Mouse (Mus musculus) forebrain, postnatal 0 days (tissue): ENCODE data around the gene Pklr. TPM values are rescaled to one million over a fixed set of nuclear protein-coding genes. Genes with fewer than 3 reads are reported as not detected.
"Not testable (repeated sequence)": the region's sequence is repeated elsewhere in the genome, so short reads cannot be mapped to it uniquely, and the experiment has no call there.

Experiments used
- ATAC-seq: fragments of 200-750 bp; cut with Nextera tagmentation; 2 replicates; pipeline ENCODE4 v1.8.0; 2017; ENCODE audit warnings: mild to moderate bottlenecking, moderate library complexity
- DNase-seq: peaks from one replicate; pipeline ENCODE4 v3.0.0-alpha.2; 2015
- H3K27ac ChIP-seq: fragments of 300-500 bp; sonication (generic); 2 replicates; pipeline ENCODE4 v1.5.1; 2014; ENCODE audit warnings: low read depth, mild to moderate bottlenecking, antibody characterized with exemption, low read length, moderate library complexity, mixed read lengths
- H3K27me3 ChIP-seq: fragments of 300-500 bp; sonication (generic); 2 replicates; pipeline ENCODE4 v1.6.1; 2014; ENCODE audit warnings: mild to moderate bottlenecking, low read length, mixed read lengths; ENCODE audit not compliant: insufficient read depth
- H3K36me3 ChIP-seq: fragments of 300-500 bp; sonication (generic); 2 replicates; pipeline ENCODE4 v1.6.1; 2014; ENCODE audit warnings: mild to moderate bottlenecking, moderate library complexity; ENCODE audit not compliant: insufficient read depth
- H3K4me1 ChIP-seq: fragments of 300-500 bp; sonication (generic); 2 replicates; pipeline ENCODE4 v1.6.1; 2014; ENCODE audit warnings: antibody characterized with exemption; ENCODE audit not compliant: insufficient read depth
- H3K4me2 ChIP-seq: fragments of 300-500 bp; sonication (generic); 2 replicates; pipeline ENCODE4 v1.6.1; 2014; ENCODE audit warnings: low read depth, mild to moderate bottlenecking, moderate library complexity
- H3K4me3 ChIP-seq: fragments of 300-500 bp; sonication (generic); 2 replicates; pipeline ENCODE4 v1.5.1; 2014; ENCODE audit warnings: low read depth, low read length, mixed read lengths
- H3K9ac ChIP-seq: fragments of 300-500 bp; sonication (generic); 2 replicates; pipeline ENCODE4 v1.6.1; 2014; ENCODE audit warnings: mild to moderate bottlenecking
- H3K9me3 ChIP-seq: fragments of 300-500 bp; sonication (generic); 2 replicates; pipeline ENCODE4 v1.6.1; 2016; ENCODE audit warnings: low read length
- CTCF ChIP-seq: sonication (generic); IDR thresholded peaks from 2 replicates; pipeline ENCODE4 v1.5.1; 2016; ENCODE audit warnings: antibody characterized with exemption, control low read depth, low read depth
- WGBS: fragments of 180-500 bp; shearing (Covaris S2); extraction: QIAGEN DNeasy Blood & Tissue Kit; methylation state at CpG from one replicate; pipeline ENCODE4 v1.1.7; 2014; 5-methylcytosine and 5-hydroxymethylcytosine counted together
- polyA plus RNA-seq: library from polyadenylated mRNA; unstranded; fragments of >200 nt; fragmentation: Nextera tagmentation; extraction: Ambion mirVana; gene quantifications from 2 replicates; pipeline ENCODE4 v1.2.1, GENCODE M21; 2015
- total RNA-seq: library from RNA; depleted of rRNA; stranded (reverse); fragments of >200 nt; gene quantifications from 2 replicates; pipeline ENCODE4 v1.2.3, GENCODE M21; 2014

The Pklr gene
- total and polyA plus RNA-seq, 2 experiments from 2014 or later = 0.19 to 0.76 TPM

- Histone ChIP-seq H3K9ac (no peak overlapping the region), H3K36me3 (peaks cover 35% of the 10 kb centered on the region), H3K27ac (no peak overlapping the region), H3K4me3 (no peak overlapping the region), H3K4me2 (no peak overlapping the region), H3K9me3 (no peaks in the 10 kb centered on the region), H3K4me1 (no peaks in the 10 kb centered on the region), H3K27me3 (no peaks in the 10 kb centered on the region)
- no peak for DNase-seq
- WGBS = 67% methylated on average over 17 of the region's 17 CpGs
- TF ChIP-seq CTCF = no peak
- ATAC-seq = no peak
Observed at GRCm38 (mm10) chr3:89152084-89152835, 16.3 kb downstream of the Pklr start.

DNA sequence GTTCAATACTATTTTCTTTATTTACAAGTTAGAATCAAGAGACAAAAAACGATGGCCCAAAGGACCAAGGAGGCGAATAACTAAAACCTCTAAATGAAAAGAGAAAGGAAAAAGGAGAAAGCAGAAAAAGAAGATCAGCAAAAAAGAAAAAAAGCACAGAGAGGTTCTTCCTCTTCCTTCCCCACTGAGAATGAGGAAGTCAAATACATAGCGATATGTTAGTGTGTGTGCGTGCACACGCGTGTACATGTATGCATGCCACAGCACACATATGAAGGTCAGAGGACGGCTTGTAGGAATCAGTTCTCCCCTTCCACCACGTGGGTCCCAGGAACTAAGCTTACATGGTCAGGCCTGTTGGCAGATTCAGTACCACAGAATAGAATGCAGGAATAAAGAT lies 21.0 kb downstream of the Pklr start:
- ATAC-seq = no peak
- Histone ChIP-seq H3K9ac (no peak overlapping the region), H3K36me3 (peaks cover 5% of the 10 kb centered on the region), H3K4me1 (0 out of 2 replicates have a peak, but pooled peaks cover 8% of the 10 kb centered on the region), H3K4me3 (no peak overlapping the region), H3K27me3 (no peaks in the 10 kb centered on the region), H3K4me2 (no peak overlapping the region), H3K27ac (no peak overlapping the region), H3K9me3 (no peaks in the 10 kb centered on the region)
- TF ChIP-seq CTCF = no peak
- DNase-seq = no peak
- WGBS = 89% methylated on average over 8 of the region's 8 CpGs

- Histone ChIP-seq H3K9me3 (no peaks in the 10 kb centered on the region), H3K9ac (peak overlapping the region; percentile 69), H3K4me1 (0 out of 2 replicates have a peak, but pooled peaks cover 8% of the 10 kb centered on the region), H3K4me2 (peak overlapping the region; percentile 89), H3K36me3 (no peaks in the 10 kb centered on the region), H3K27ac (peak overlapping the region; percentile 29; the same call in 1 of the 2 replicates), H3K27me3 (no peaks in the 10 kb centered on the region), H3K4me3 (peak overlapping the region; percentile 76)
- no peak for TF ChIP-seq CTCF
- no peak for ATAC-seq
- peak; percentile 38 for DNase-seq
- 16% methylated on average over 7 of the region's 7 CpGs for WGBS
Observed at GRCm38 (mm10) chr3:89158651-89159050, 22.7 kb downstream of the Pklr start.

DNA sequence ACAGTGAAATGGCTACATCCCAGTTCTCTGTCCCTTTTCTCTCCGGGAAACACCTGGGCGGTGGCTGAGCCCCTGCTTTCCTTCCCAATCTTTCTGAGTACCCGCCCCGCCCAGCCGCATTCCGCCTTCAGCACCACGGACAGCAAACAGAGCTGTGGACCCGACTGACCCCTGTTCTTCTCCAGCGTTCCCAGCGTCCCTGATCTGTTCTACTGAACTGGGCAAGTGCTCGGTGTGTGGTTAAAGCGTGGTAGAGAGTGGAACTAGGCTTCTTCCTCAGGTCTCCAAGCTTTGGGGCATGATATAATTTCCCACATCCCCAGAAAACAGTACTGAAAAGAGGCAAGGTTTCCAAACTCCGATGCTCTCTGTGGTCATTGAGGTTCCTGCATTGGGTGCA lies 23.3 kb downstream of the Pklr start:
- no peaks in the 10 kb centered on the region for H3K27me3 ChIP-seq
- no peak for TF ChIP-seq CTCF
- ATAC-seq (peak; percentile 7; the same call in 1 of the 2 replicates), DNase-seq (no peak)
- H3K27ac ChIP-seq = peak overlapping the region; percentile 41; the same call in 1 of the 2 replicates
- H3K36me3 ChIP-seq = no peaks in the 10 kb centered on the region
- H3K4me3 ChIP-seq = peak overlapping the region; percentile 76
- H3K4me2 ChIP-seq = peak overlapping the region; percentile 89
- 0 out of 2 replicates have a peak, but pooled peaks cover 8% of the 10 kb centered on the region for H3K4me1 ChIP-seq
- 3% methylated on average over 13 of the region's 13 CpGs for WGBS
- no peaks in the 10 kb centered on the region for H3K9me3 ChIP-seq
- peak overlapping the region; percentile 69 for H3K9ac ChIP-seq

- Histone ChIP-seq H3K9me3 (no peaks in the 10 kb centered on the region), H3K4me3 (peak within 1 kb of the TSS; percentile 76), H3K9ac (peak within 1 kb of the TSS; percentile 69), H3K36me3 (no peaks in the 10 kb centered on the region), H3K4me1 (0 out of 2 replicates have a peak, but pooled peaks cover 8% of the 10 kb centered on the region), H3K27ac (peak within 1 kb of the TSS; percentile 41; the same call in 1 of the 2 replicates), H3K4me2 (peak within 1 kb of the TSS; percentile 89), H3K27me3 (no peaks in the 10 kb centered on the region)
- peak; percentile 85 for TF ChIP-seq CTCF
- DNase-seq = peak; percentile 86
- ATAC-seq = peak; percentile 84
- 2% methylated on average over 65 of the region's 66 CpGs for WGBS
Observed at GRCm38 (mm10) chr3:89159616-89160344, 23.8 kb downstream of the Pklr start, which contains the start of gene Hcn3. TSS of gene Hcn3 (minus strand) at chr3:89160196.

DNA sequence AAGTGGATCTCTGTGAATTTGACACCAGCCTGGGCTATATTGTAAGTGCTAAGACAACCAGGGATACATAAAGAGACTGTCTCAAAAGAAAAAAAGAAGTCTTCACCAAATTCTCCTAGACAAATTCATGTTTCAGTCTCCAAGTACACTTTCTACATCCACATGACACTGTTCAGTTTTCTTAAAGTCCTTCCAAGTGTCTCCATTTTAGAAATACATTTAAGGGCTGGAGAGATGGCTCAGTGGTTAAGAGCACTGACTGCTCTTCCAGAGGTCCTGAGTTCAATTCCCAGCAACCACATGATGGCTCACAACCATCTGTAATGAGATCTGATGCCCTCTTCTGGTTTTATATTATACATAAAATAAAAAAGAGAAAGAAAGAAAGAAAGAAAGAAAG lies 25.3 kb downstream of the Pklr start:
- H3K27me3 ChIP-seq, DNase-seq, H3K9me3 ChIP-seq, H3K4me3 ChIP-seq, H3K36me3 ChIP-seq, H3K27ac ChIP-seq, H3K4me2 ChIP-seq, H3K9ac ChIP-seq, ATAC-seq: not testable (repeated sequence)
- peaks cover 14% of the 10 kb centered on the region for H3K4me1 ChIP-seq

- H3K36me3 ChIP-seq = peaks cover 2% of the 10 kb centered on the region; the same call in 1 of the 2 replicates
- TF ChIP-seq CTCF = no peak
- DNase-seq = no peak
- 84% methylated on average over 4 of the region's 4 CpGs for WGBS
- no peak overlapping the region for H3K9ac ChIP-seq
- no peak for ATAC-seq
- no peak overlapping the region for H3K4me2 ChIP-seq
- no peak overlapping the region for H3K27ac ChIP-seq
- no peaks in the 10 kb centered on the region for H3K9me3 ChIP-seq
- H3K27me3 ChIP-seq = no peaks in the 10 kb centered on the region
- H3K4me3 ChIP-seq = no peak overlapping the region
- H3K4me1 ChIP-seq = peaks cover 14% of the 10 kb centered on the region
Observed at GRCm38 (mm10) chr3:89161786-89162185, 25.8 kb downstream of the Pklr start.
